Mouse (Mus musculus) retina, adult 2 months (tissue): ENCODE measurements around the gene Xylt1.

Source experiments
- DNase-seq: peaks from one replicate; pipeline ENCODE4 v3.0.0-alpha.2; 2012; ENCODE audit warnings: low read depth, low spot score

Xylt1 gene

GRCm38 (mm10) chr7:117380418-117381187 is at the start of gene Xylt1:
Gene Xylt1 (plus strand): TSS chr7:117380979.
- peak; percentile 61 for DNase-seq

GRCm38 (mm10) chr7:117333936-117334335 is 46.8 kb upstream of the Xylt1 start:
- DNase-seq: no peak

- DNase-seq: no peak
Observed at GRCm38 (mm10) chr7:117356316-117356715, 24.5 kb upstream of the Xylt1 start.

- DNase-seq: no peak
Observed at GRCm38 (mm10) chr7:117357425-117358194, 23.2 kb upstream of the Xylt1 start.

DNA sequence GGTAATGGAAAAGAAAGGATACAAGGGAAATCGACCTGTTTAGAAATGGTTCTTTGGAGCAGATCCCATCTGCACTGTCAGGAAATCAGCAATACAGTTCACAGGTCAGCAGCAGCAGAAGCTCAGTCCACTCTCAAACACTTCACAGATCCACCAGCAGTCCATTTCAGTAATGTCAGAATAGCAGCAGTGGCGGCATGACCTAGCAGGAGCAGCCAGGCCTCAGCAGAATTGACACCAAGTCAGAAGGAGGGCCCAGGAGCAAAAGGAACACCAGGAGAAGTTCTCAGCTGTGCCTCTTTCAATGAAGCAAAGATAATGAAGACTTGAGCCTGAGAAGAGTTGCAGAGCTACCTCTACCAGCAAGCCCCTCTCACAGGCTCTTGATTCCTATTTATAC is 19.5 kb upstream of the Xylt1 start:
- DNase-seq: no peak

GRCm38 (mm10) chr7:117362493-117362892 is 18.3 kb upstream of the Xylt1 start:
- DNase-seq: no peak

DNA sequence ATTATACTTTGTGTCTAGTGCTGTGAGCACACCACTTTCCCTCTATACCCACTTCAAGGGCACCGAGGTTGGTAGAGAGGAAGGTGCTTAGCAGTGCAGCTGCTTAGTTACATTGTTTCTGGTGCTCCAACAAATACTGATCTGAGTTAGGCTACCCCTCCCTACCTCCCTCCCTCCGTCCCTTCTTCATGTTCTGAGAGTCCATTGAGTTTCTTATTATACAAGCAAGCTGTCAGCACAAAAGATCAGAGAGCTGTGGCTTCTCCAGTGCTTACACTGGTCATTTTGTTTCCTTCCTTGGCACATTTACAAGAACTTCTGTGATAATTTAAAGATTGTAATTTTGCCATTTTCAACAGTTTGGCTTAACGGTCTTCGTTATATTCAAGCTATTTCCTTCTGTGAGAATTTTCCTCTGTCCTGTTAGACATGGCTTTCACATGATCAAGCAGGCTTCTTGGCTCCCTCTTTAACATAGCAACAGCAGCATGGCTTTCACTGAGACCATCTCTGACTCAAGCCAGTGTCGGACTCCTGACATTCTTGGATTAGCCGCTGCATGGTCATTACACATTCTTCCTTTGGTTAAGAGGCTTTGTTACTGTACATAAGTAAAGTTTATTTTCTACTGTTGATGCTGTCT is 12.0 kb upstream of the Xylt1 start:
- no peak for DNase-seq

GRCm38 (mm10) chr7:117369290-117369941 is 11.4 kb upstream of the Xylt1 start:
- no peak for DNase-seq

GRCm38 (mm10) chr7:117375886-117376309 is 4.9 kb upstream of the Xylt1 start:
- DNase-seq: no peak

DNA sequence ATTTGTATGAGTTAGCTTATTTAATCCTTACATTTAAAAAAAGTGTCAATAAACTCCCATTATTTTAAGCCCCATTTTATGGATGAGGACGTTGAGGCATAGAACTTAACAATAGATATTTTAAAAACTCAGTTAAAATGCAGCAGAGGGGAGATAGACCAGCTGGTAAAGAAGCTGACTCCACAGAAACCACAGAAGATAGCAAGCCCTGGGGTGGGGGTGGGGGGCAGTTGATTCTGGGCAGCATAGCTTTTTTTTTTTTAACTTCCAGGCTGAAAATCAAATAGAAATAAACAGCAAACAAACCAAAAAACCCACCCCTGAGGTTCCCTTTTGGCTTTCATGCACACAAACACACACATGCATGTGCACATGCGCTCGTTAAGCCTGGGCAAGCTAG is 3.6 kb upstream of the Xylt1 start:
- no peak for DNase-seq

- DNase-seq: no peak
Observed at GRCm38 (mm10) chr7:117380036-117380417, 752 bp upstream of the Xylt1 start.

DNA sequence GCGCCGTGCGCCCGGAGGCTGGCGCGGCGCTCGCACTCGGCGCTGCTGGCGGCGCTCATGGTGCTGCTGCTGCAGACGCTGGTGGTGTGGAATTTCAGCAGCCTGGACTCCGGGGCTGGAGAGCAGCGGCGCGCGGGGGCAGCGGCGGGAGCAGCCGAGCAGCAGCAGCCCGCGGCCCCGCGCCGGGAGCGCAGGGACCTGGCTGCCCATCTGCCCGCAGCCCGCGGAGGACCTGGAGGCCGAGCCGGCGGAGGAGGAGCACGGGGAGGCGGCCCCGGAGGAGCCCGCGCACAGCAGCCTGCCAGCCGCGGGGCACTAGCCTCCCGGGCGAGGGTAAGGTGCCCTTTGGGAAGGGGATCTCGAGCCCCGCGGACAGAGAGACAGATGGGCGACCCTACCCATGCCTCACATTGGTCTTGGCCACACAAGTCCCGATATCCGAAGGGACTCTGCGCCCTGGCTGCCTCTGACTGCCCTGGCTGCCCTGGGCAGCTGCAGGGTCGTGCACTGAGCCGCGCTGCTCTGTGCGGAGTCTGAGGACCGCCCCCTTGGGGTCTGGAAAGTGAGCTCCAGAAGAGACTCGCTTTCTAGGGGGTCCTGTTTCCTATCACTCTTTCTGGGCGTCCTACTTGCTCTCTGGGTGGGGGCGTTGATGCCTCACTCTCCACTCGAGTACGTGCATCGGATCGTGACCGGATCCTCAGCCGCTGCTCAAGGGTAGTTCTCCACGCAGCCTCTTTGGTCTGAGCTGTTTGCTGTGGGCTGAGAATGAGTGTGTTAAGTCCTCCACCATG is 606 bp downstream of the Xylt1 start:
- DNase-seq: no peak

GRCm38 (mm10) chr7:117382006-117382405 is 1.2 kb downstream of the Xylt1 start:
- no peak for DNase-seq

DNA sequence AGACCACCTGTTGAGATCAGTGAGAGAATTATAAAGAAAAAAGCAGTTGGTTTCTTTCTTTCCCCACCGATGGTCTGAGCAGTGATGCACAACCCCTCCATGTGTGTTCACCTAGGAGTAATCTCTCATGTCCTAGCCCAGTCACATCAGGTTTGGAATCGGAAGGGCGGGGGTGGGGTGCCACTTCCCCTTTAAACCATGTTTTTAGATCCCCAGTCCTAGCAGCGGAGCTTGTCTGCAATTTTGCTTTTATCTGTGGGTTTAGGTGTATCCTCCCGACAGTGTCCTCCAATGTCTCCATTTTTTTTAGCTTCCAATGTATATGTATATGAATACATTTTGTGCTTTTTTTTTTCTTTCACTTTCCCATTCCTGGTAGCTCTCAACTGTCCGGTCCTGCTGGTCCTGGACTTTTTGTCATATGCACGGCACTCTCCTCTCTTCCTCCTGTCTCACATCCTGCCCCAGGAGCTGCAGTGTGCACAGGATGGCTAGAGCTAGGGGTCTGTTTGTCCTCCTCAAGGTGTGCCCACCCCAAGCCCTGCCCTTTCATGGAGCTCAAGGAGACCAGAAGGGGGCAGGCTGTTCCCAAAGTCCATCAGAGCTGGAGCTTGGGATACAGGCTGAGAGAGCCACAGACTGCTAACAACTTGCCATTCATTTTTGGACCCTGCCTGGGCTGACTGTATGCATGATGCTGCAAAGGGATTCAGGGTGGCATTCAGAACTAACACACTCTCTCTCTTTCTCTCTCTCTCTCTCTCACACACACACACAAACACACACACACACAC is 2.6 kb downstream of the Xylt1 start:
- DNase-seq: no peak

- no peak for DNase-seq
Observed at GRCm38 (mm10) chr7:117386376-117386775, 5.6 kb downstream of the Xylt1 start.

- no peak for DNase-seq
Observed at GRCm38 (mm10) chr7:117388284-117388988, 7.7 kb downstream of the Xylt1 start.

GRCm38 (mm10) chr7:117389048-117389447 is 8.3 kb downstream of the Xylt1 start:
- DNase-seq: no peak

DNA sequence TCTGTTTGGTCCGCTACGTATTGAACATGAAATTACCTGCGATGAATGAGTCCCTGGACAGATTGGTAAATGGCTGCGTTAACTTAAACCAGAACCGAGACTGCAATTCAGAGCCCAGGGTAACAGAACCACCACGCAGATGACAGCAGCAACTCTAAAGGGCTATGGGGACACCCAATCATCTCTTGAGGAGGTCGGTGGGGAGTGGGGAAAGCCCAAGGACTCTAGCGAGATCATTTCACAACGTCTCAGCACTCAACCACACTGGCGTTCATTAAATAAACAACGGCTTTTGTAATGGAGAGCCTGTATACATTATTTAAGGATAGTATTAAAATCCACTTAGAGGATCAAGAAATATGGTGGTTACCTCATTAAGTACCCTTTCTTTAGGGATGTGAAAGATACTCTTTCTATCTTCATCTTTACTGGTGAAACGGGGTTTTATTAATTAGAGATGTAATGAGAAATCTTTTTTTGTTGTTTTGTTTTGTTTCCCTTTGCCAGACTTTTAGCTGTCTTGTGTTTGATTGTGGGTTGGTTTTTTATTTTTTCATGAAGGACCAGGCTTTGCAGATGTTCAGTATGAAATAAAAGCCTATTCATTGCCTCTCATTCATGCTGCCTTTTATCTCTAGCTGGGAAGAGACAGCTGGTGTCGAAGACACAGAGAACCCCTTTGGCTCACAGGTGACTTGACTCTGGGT is 12.2 kb downstream of the Xylt1 start:
- no peak for DNase-seq

DNA sequence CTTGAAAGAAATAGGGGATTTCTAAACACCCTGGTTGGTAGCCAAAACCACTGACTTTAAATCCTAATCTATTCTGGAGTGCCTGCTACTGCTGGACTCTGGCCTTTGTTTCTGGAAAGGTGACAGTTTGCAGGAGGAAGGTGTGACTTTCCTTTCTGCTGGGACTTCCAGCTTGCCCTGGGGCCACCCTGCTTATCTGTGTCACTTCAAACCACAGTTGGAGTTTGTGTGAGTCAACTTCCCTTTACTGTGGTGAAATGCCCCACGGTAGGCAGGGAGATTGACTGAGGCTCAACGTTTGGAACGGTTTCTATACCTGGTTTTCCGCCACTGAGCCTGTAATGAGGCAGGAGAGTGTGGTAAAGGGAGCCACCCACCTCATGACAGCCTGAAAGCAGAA is 13.2 kb downstream of the Xylt1 start:
- DNase-seq: no peak
